Mouse (Mus musculus) induced T-regulatory cell, adult 2 months (primary cell): ENCODE data around the gene Bicral.

Experiments
- DNase-seq: peaks from one replicate; pipeline ENCODE4 v3.0.0-alpha.2; 2012; ENCODE audit warnings: low read depth

Bicral gene

GRCm38 (mm10) chr17:46843022-46843421, 15.3 kb downstream of the Bicral start:
- no peak for DNase-seq

- DNase-seq, result no peak
Measured at GRCm38 (mm10) chr17:46840304-46841010, 17.8 kb downstream of the Bicral start.

GRCm38 (mm10) chr17:46838396-46838920, 19.8 kb downstream of the Bicral start:
- DNase-seq, result no peak

- DNase-seq, result no peak
Measured at GRCm38 (mm10) chr17:46837897-46838296, 20.4 kb downstream of the Bicral start.

- DNase-seq, result peak; percentile 83
Measured at GRCm38 (mm10) chr17:46835093-46835715, 23.1 kb downstream of the Bicral start.

- DNase-seq, result no peak
Measured at GRCm38 (mm10) chr17:46832981-46833305, 25.3 kb downstream of the Bicral start.

- DNase-seq, result no peak
Measured at GRCm38 (mm10) chr17:46832101-46832980, 25.9 kb downstream of the Bicral start.

- peak; percentile 60 for DNase-seq
Measured at GRCm38 (mm10) chr17:46829856-46830535, 28.3 kb downstream of the Bicral start.

GRCm38 (mm10) chr17:46828935-46829334, 29.3 kb downstream of the Bicral start:
- peak; percentile 82 for DNase-seq

- no peak for DNase-seq
Measured at GRCm38 (mm10) chr17:46823091-46823490, 35.2 kb downstream of the Bicral start.

GRCm38 (mm10) chr17:46820628-46821027, 37.7 kb downstream of the Bicral start:
- DNase-seq, result no peak

- no peak for DNase-seq
Measured at GRCm38 (mm10) chr17:46817734-46818158, 40.5 kb downstream of the Bicral start.

- no peak for DNase-seq
Measured at GRCm38 (mm10) chr17:46816306-46816705, 42.0 kb downstream of the Bicral start.

GRCm38 (mm10) chr17:46814497-46814896, 43.8 kb downstream of the Bicral start:
- no peak for DNase-seq

GRCm38 (mm10) chr17:46813637-46814036, 44.6 kb downstream of the Bicral start:
- no peak for DNase-seq

- no peak for DNase-seq
Measured at GRCm38 (mm10) chr17:46812442-46812841, 45.8 kb downstream of the Bicral start.

- no peak for DNase-seq
Measured at GRCm38 (mm10) chr17:46810672-46811071, 47.6 kb downstream of the Bicral start.

GRCm38 (mm10) chr17:46809131-46809830, 49.0 kb downstream of the Bicral start:
- DNase-seq, result no peak

- DNase-seq, result no peak
Measured at GRCm38 (mm10) chr17:46808376-46808775, 49.9 kb downstream of the Bicral start.

GRCm38 (mm10) chr17:46801761-46802160, 56.5 kb downstream of the Bicral start:
- no peak for DNase-seq

- DNase-seq, result no peak
Measured at GRCm38 (mm10) chr17:46799680-46800079, 58.6 kb downstream of the Bicral start.
